Mouse (Mus musculus) limb, embryonic 13.5 days (tissue): ENCODE results near the gene Dnajc28. TPM values are rescaled to one million over a fixed set of nuclear protein-coding genes. Genes with fewer than 3 reads are reported as not detected.

Experiments
- ATAC-seq: fragments of 200-750 bp; cut with Nextera tagmentation; 2 replicates; pipeline ENCODE4 v1.8.0; 2017; ENCODE audit warnings: low read depth, moderate number of reproducible peaks, moderate TSS enrichment; ENCODE audit not compliant: low FRiP score
- H3K27ac ChIP-seq: fragments of 300-500 bp; sonication (generic); 2 replicates; pipeline ENCODE4 v1.5.1; 2015; ENCODE audit warnings: inconsistent platforms, mild to moderate bottlenecking, moderate library complexity
- H3K27me3 ChIP-seq: fragments of 300-500 bp; sonication (generic); 2 replicates; pipeline ENCODE4 v1.6.1; 2015; ENCODE audit warnings: mild to moderate bottlenecking, inconsistent platforms
- H3K36me3 ChIP-seq: fragments of 300-500 bp; sonication (generic); 2 replicates; pipeline ENCODE4 v1.6.1; 2015; ENCODE audit warnings: inconsistent platforms, mild to moderate bottlenecking, moderate library complexity
- H3K4me1 ChIP-seq: fragments of 300-500 bp; sonication (generic); 2 replicates; pipeline ENCODE4 v1.6.1; 2015; ENCODE audit warnings: inconsistent platforms
- H3K4me2 ChIP-seq: fragments of 300-500 bp; sonication (generic); replicated peaks from 2 replicates; pipeline ENCODE4 v1.6.1; 2015; ENCODE audit warnings: inconsistent platforms, mild to moderate bottlenecking, moderate library complexity
- H3K4me3 ChIP-seq: fragments of 300-500 bp; sonication (generic); 2 replicates; pipeline ENCODE4 v1.5.1; 2015; ENCODE audit warnings: moderate library complexity, mild to moderate bottlenecking, inconsistent platforms
- H3K9ac ChIP-seq: fragments of 300-500 bp; sonication (generic); 2 replicates; pipeline ENCODE4 v1.6.1; 2015; ENCODE audit warnings: mild to moderate bottlenecking, inconsistent platforms
- H3K9me3 ChIP-seq: fragments of 300-500 bp; sonication (generic); 2 replicates; pipeline ENCODE4 v1.6.1; 2016; ENCODE audit warnings: inconsistent platforms
- WGBS: fragments of 180-500 bp; shearing (Covaris S2); methylation state at CpG from one replicate; pipeline ENCODE4 v1.1.7; 2015; 5-methylcytosine and 5-hydroxymethylcytosine counted together
- polyA plus RNA-seq: library from polyadenylated mRNA; unstranded; fragments of >200 nt; fragmentation: Nextera tagmentation; extraction: Ambion mirVana; gene quantifications from 2 replicates; pipeline ENCODE4 v1.2.1, GENCODE M21; 2015

Dnajc28 gene
- polyA plus RNA-seq, 1 experiment from 2014 or later = 3.8 TPM

GRCm38 (mm10) chr16:91629749-91630148, 10.9 kb upstream of the Dnajc28 start:
- H3K27ac ChIP-seq = no peak overlapping the region
- H3K4me2 ChIP-seq = no peak overlapping the region
- peaks cover 95% of the 10 kb centered on the region for H3K36me3 ChIP-seq
- no peaks in the 10 kb centered on the region for H3K27me3 ChIP-seq
- no peak for ATAC-seq
- no peaks in the 10 kb centered on the region for H3K4me1 ChIP-seq
- no peak overlapping the region for H3K4me3 ChIP-seq
- no peak overlapping the region for H3K9ac ChIP-seq
- WGBS = 84% methylated on average over 4 of the region's 4 CpGs
- no peaks in the 10 kb centered on the region for H3K9me3 ChIP-seq

DNA sequence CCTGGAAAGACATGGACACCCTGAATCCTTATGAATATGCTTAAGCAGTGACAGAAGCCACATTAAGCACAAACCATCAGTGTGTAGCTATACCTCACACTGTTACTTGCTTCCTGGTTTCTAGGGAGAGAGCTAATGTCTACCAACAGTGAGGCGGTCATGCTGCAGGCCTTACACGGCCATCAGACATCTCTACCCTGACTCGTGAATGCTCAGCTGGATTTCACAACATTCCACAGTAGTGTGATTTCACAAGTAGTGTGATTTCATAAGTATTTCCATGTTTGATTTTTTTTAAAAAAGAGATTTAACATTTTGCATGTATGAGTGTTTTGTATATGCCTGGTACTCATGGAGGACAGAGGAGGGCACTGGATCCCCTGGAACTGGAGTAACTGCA, 9.8 kb upstream of the Dnajc28 start:
- Histone ChIP-seq H3K36me3 (peaks cover 95% of the 10 kb centered on the region), H3K27ac (no peak overlapping the region), H3K9me3 (no peaks in the 10 kb centered on the region), H3K4me1 (no peaks in the 10 kb centered on the region), H3K4me3 (no peak overlapping the region), H3K9ac (no peak overlapping the region), H3K4me2 (no peak overlapping the region), H3K27me3 (no peaks in the 10 kb centered on the region)
- 91% methylated on average over 3 of the region's 3 CpGs for WGBS
- no peak for ATAC-seq

GRCm38 (mm10) chr16:91627831-91628230, 9.0 kb upstream of the Dnajc28 start:
- 88% methylated on average over 7 of the region's 7 CpGs for WGBS
- Histone ChIP-seq H3K9me3 (no peaks in the 10 kb centered on the region), H3K9ac (no peak overlapping the region), H3K27me3 (no peaks in the 10 kb centered on the region), H3K36me3 (peaks cover 97% of the 10 kb centered on the region), H3K27ac (no peak overlapping the region), H3K4me3 (no peak overlapping the region), H3K4me2 (no peak overlapping the region), H3K4me1 (no peaks in the 10 kb centered on the region)
- ATAC-seq = no peak

DNA sequence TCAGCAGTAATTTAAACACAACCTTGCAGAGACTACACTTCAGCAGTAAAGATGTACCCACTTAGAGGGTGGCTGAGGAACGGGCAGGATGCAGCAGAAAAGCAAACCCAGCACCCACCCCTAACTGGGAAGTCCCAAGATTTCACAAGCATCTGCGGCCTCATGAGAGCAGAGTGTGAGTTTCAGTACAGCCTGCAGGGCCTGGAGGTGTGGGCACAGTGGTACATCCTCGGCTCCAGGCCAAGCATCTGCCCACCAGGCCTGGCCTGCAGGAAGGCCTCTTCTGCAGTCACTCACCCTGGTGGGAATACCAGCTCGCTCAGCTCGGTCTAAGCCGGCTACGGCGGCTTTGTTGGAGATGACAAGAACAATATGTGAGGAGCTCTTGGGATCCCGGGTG, 4.2 kb upstream of the Dnajc28 start:
- no peaks in the 10 kb centered on the region for H3K9me3 ChIP-seq
- H3K27ac ChIP-seq = no peak overlapping the region
- H3K9ac ChIP-seq = no peak overlapping the region
- no peak for ATAC-seq
- H3K4me3 ChIP-seq = no peak overlapping the region
- 95% methylated on average over 9 of the region's 9 CpGs for WGBS
- H3K27me3 ChIP-seq = no peaks in the 10 kb centered on the region
- no peak overlapping the region for H3K4me2 ChIP-seq
- H3K36me3 ChIP-seq = peaks cover 83% of the 10 kb centered on the region
- peaks cover 3% of the 10 kb centered on the region; the same call in 1 of the 2 replicates for H3K4me1 ChIP-seq

DNA sequence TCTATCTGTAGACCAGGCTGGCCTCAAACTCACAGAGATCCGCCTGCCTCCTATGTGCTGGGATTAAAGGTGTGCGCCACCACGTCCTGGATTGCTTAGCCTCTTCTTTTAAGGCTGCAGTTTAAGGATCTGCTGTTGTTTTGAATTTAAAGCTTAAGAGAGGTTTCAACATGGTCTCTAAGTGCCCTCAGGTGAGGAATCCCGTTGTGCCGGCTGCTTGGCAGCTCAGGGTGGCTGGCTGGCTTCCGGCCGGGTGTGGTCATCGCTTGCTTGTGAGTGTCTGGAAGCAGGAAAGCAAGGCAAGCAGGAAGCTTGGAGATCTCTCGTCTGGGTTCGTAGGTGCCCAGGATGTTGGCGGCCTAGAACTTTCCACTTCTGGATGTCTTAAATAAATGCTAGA, 2.2 kb upstream of the Dnajc28 start:
- 89% methylated on average over 11 of the region's 11 CpGs for WGBS
- Histone ChIP-seq H3K27ac (no peak overlapping the region), H3K27me3 (no peaks in the 10 kb centered on the region), H3K9me3 (no peaks in the 10 kb centered on the region), H3K9ac (no peak overlapping the region), H3K4me1 (peaks cover 5% of the 10 kb centered on the region; the same call in 1 of the 2 replicates), H3K4me3 (no peak overlapping the region), H3K36me3 (peaks cover 62% of the 10 kb centered on the region), H3K4me2 (no peak overlapping the region)
- ATAC-seq = no peak

GRCm38 (mm10) chr16:91620185-91620584, 1.4 kb upstream of the Dnajc28 start:
- Histone ChIP-seq H3K36me3 (peaks cover 54% of the 10 kb centered on the region), H3K9ac (no peak overlapping the region), H3K27ac (no peak overlapping the region), H3K4me2 (no peak overlapping the region), H3K4me1 (peaks cover 5% of the 10 kb centered on the region; the same call in 1 of the 2 replicates), H3K4me3 (no peak overlapping the region), H3K9me3 (no peaks in the 10 kb centered on the region), H3K27me3 (no peaks in the 10 kb centered on the region)
- no peak for ATAC-seq
- 92% methylated on average over 5 of the region's 5 CpGs for WGBS

GRCm38 (mm10) chr16:91614552-91614951, 4.3 kb downstream of the Dnajc28 start:
- ATAC-seq = no peak
- Histone ChIP-seq H3K27me3 (no peaks in the 10 kb centered on the region), H3K36me3 (no peaks in the 10 kb centered on the region), H3K9me3 (no peaks in the 10 kb centered on the region), H3K4me3 (no peak overlapping the region), H3K4me2 (no peak overlapping the region), H3K4me1 (peaks cover 5% of the 10 kb centered on the region; the same call in 1 of the 2 replicates), H3K27ac (no peak overlapping the region), H3K9ac (no peak overlapping the region)
- WGBS = 81% methylated on average over 6 of the region's 6 CpGs

GRCm38 (mm10) chr16:91612525-91612924, 6.3 kb downstream of the Dnajc28 start:
- no peak overlapping the region for H3K4me2 ChIP-seq
- H3K9ac ChIP-seq = no peak overlapping the region
- H3K27ac ChIP-seq = no peak overlapping the region
- no peaks in the 10 kb centered on the region for H3K36me3 ChIP-seq
- ATAC-seq = no peak
- H3K9me3 ChIP-seq = no peaks in the 10 kb centered on the region
- WGBS = 68% methylated on average over 5 of the region's 5 CpGs
- H3K27me3 ChIP-seq = no peaks in the 10 kb centered on the region
- no peak overlapping the region for H3K4me3 ChIP-seq
- H3K4me1 ChIP-seq = no peaks in the 10 kb centered on the region

- no peak overlapping the region for H3K27ac ChIP-seq
- H3K27me3 ChIP-seq = no peaks in the 10 kb centered on the region
- H3K36me3 ChIP-seq = no peaks in the 10 kb centered on the region
- no peaks in the 10 kb centered on the region for H3K9me3 ChIP-seq
- no peak overlapping the region for H3K4me3 ChIP-seq
- 68% methylated on average over 11 of the region's 11 CpGs for WGBS
- H3K9ac ChIP-seq = no peak overlapping the region
- ATAC-seq = no peak
- no peaks in the 10 kb centered on the region for H3K4me1 ChIP-seq
- no peak overlapping the region for H3K4me2 ChIP-seq
These were observed 7.6 kb downstream of the Dnajc28 start for GRCm38 (mm10) chr16:91611248-91611647.

DNA sequence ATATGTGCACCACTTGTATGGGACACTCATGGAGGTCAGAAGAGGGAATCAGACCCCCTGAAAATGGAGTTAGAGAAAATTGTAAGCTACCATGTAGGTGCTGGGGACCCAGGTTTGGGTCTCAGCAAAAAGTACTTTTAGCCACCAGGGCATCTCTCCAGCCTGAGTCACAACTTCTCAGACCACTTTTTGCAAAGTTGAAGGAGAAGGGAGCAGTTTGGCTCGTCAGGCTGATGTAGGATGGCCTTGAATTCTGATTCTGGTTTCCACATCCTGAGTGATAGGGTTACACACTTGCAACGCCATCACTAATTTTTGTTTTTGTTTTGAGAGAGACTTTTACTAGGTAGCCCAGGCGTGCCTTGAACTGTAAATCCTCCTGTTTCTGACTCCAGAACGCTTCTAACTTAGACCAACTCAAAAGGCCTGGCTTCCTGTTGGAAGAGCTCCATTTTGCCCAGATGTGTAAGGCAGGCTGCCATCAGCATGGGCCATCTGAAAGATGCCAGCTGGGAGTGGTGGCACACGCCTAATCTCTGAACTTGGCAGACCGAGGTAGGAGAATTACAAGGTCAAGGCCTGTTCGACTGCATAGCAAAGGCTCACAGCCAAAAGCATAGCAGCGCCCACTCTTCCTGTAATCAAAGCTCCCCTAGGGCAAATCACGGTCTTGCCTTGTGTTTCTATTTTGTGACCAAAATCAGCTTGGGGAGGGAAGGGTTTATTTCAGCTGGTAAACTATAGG, 9.2 kb downstream of the Dnajc28 start:
- H3K9ac ChIP-seq = no peak overlapping the region
- no peaks in the 10 kb centered on the region for H3K9me3 ChIP-seq
- ATAC-seq = no peak
- 74% methylated on average over 9 of the region's 9 CpGs for WGBS
- no peak overlapping the region for H3K4me3 ChIP-seq
- H3K27ac ChIP-seq = no peak overlapping the region
- H3K4me1 ChIP-seq = no peaks in the 10 kb centered on the region
- no peaks in the 10 kb centered on the region for H3K36me3 ChIP-seq
- no peaks in the 10 kb centered on the region for H3K27me3 ChIP-seq
- H3K4me2 ChIP-seq = no peak overlapping the region

- Histone ChIP-seq H3K36me3 (no peaks in the 10 kb centered on the region), H3K27ac (no peak overlapping the region), H3K9me3 (no peaks in the 10 kb centered on the region), H3K4me3 (no peak overlapping the region), H3K9ac (no peak overlapping the region), H3K4me2 (no peak overlapping the region), H3K27me3 (no peaks in the 10 kb centered on the region), H3K4me1 (no peaks in the 10 kb centered on the region)
- 89% methylated on average over 8 of the region's 8 CpGs for WGBS
- ATAC-seq = no peak
These were observed 11.9 kb downstream of the Dnajc28 start for GRCm38 (mm10) chr16:91606958-91607357.

- no peaks in the 10 kb centered on the region for H3K27me3 ChIP-seq
- no peaks in the 10 kb centered on the region for H3K36me3 ChIP-seq
- H3K9ac ChIP-seq = no peak overlapping the region
- WGBS = 57% methylated on average over 6 of the region's 6 CpGs
- no peaks in the 10 kb centered on the region for H3K9me3 ChIP-seq
- no peak overlapping the region for H3K4me2 ChIP-seq
- no peak overlapping the region for H3K27ac ChIP-seq
- ATAC-seq = no peak
- no peak overlapping the region for H3K4me3 ChIP-seq
- H3K4me1 ChIP-seq = peaks cover 6% of the 10 kb centered on the region; the same call in 1 of the 2 replicates
These were observed 13.7 kb downstream of the Dnajc28 start for GRCm38 (mm10) chr16:91605156-91605555.

GRCm38 (mm10) chr16:91601693-91602092, 17.1 kb downstream of the Dnajc28 start:
- Histone ChIP-seq H3K27ac (no peak overlapping the region), H3K4me2 (no peak overlapping the region), H3K4me1 (peaks cover 8% of the 10 kb centered on the region), H3K9me3 (no peaks in the 10 kb centered on the region), H3K36me3 (no peaks in the 10 kb centered on the region), H3K27me3 (peaks cover 10% of the 10 kb centered on the region), H3K4me3 (no peak overlapping the region), H3K9ac (no peak overlapping the region)
- 28% methylated on average over 9 of the region's 9 CpGs for WGBS
- no peak for ATAC-seq
